Mouse (Mus musculus) hindbrain, embryonic 14.5 days (tissue): ENCODE data around the gene Gm14288. TPM values are rescaled to one million over a fixed set of nuclear protein-coding genes. Genes with fewer than 3 reads are reported as not detected.
"Not testable (repeated sequence)": the region's sequence is repeated elsewhere in the genome, so short reads cannot be mapped to it uniquely, and the experiment has no call there.

Source experiments
- ATAC-seq: fragments of 200-750 bp; cut with Nextera tagmentation; 2 replicates; pipeline ENCODE4 v1.8.0; 2017; ENCODE audit warnings: moderate number of reproducible peaks, mild to moderate bottlenecking, moderate TSS enrichment, moderate library complexity; ENCODE audit not compliant: low FRiP score
- DNase-seq: peaks from one replicate; pipeline ENCODE4 v3.0.0-alpha.2; 2015; ENCODE audit warnings: low spot score
- H3K27ac ChIP-seq: fragments of 300-500 bp; sonication (generic); 2 replicates; pipeline ENCODE4 v1.5.1; 2014; ENCODE audit warnings: mild to moderate bottlenecking, moderate library complexity
- H3K27me3 ChIP-seq: fragments of 300-500 bp; sonication (generic); 2 replicates; pipeline ENCODE4 v1.6.1; 2014; ENCODE audit warnings: mild to moderate bottlenecking, low read length, mixed read lengths; ENCODE audit not compliant: control insufficient read depth, insufficient read depth
- H3K36me3 ChIP-seq: fragments of 300-500 bp; sonication (generic); replicated peaks from 2 replicates; pipeline ENCODE4 v1.6.1; 2014; ENCODE audit not compliant: control insufficient read depth, insufficient read depth
- H3K4me1 ChIP-seq: fragments of 300-500 bp; sonication (generic); replicated peaks from 2 replicates; pipeline ENCODE4 v1.6.1; 2014; ENCODE audit warnings: antibody characterized with exemption, low read length, mixed read lengths; ENCODE audit not compliant: control insufficient read depth, insufficient read depth
- H3K4me2 ChIP-seq: fragments of 300-500 bp; sonication (generic); replicated peaks from 2 replicates; pipeline ENCODE4 v1.6.1; 2014; ENCODE audit warnings: mild to moderate bottlenecking, moderate library complexity
- H3K4me3 ChIP-seq: fragments of 300-500 bp; sonication (generic); replicated peaks from 2 replicates; pipeline ENCODE4 v1.5.1; 2014; ENCODE audit warnings: mild to moderate bottlenecking, low read length
- H3K9ac ChIP-seq: fragments of 300-500 bp; sonication (generic); 2 replicates; pipeline ENCODE4 v1.6.1; 2014
- H3K9me3 ChIP-seq: fragments of 300-500 bp; sonication (generic); 2 replicates; pipeline ENCODE4 v1.6.1; 2016; ENCODE audit warnings: low read length; ENCODE audit not compliant: control insufficient read depth
- WGBS: fragments of 180-500 bp; shearing (Covaris S2); extraction: QIAGEN DNeasy Blood & Tissue Kit; methylation state at CpG from one replicate; pipeline ENCODE4 v1.1.7; 2014; 5-methylcytosine and 5-hydroxymethylcytosine counted together
- polyA plus RNA-seq: library from polyadenylated mRNA; unstranded; fragments of >200 nt; fragmentation: Nextera tagmentation; extraction: Ambion mirVana; gene quantifications from 2 replicates; pipeline ENCODE4 v1.2.1, GENCODE M21; 2014

The Gm14288 gene
- polyA plus RNA-seq: 3.5 and 7.0 TPM in 2 replicates

GRCm38 (mm10) chr2:175800993-175801392, at the start of gene Gm14288:
Gm14288 (minus strand) TSS chr2:175801093.
- H3K36me3 ChIP-seq, H3K9me3 ChIP-seq, H3K4me1 ChIP-seq, H3K27me3 ChIP-seq, H3K4me2 ChIP-seq, H3K4me3 ChIP-seq, H3K9ac ChIP-seq, H3K27ac ChIP-seq, DNase-seq, ATAC-seq: not testable (repeated sequence)
- WGBS: no CpG with 5 or more reads among the region's 6 CpGs

- not testable (repeated sequence) for DNase-seq, H3K9me3 ChIP-seq, H3K4me2 ChIP-seq, H3K4me3 ChIP-seq, H3K27me3 ChIP-seq, H3K4me1 ChIP-seq, H3K9ac ChIP-seq, ATAC-seq, H3K27ac ChIP-seq, H3K36me3 ChIP-seq
- WGBS: no CpG with 5 or more reads among the region's 2 CpGs
Observed at GRCm38 (mm10) chr2:175741237-175741636, 59.7 kb downstream of the Gm14288 start, which contains the start of gene Gm2007. Gm2007 (plus strand) TSS chr2:175741537.

Other genes starting within 250 kb of the Gm14288 start
- not detected in 2 replicates for gene Gm11007, start 157.1 kb downstream of the Gm14288 start, polyA plus RNA-seq
- gene Zfp969, start 97.4 kb downstream of the Gm14288 start, polyA plus RNA-seq: 4.8 and 11.9 TPM in 2 replicates
- gene Gm2007, start 59.6 kb downstream of the Gm14288 start, polyA plus RNA-seq: not detected in 2 replicates
- gene Gm6710, start 68.1 kb upstream of the Gm14288 start, polyA plus RNA-seq: 30.1 and 32.3 TPM in 2 replicates
- gene Zfp966, start 130.0 kb upstream of the Gm14288 start, polyA plus RNA-seq: 2.3 and 3.2 TPM in 2 replicates
- gene Gm2026, start 164.2 kb upstream of the Gm14288 start, polyA plus RNA-seq: 26.1 and 30.0 TPM in 2 replicates